In genomic region chr7:130696347-130697234, GRCm38 (mm10) we compare ENCODE assay signal across 11 mouse cellular contexts.
A peak's percentile ranks its signal among the peaks of the same experiment; 100 is the strongest.
DNase-seq lines count a peak whose midpoint lies in the region; ATAC-seq lines count a peak whose summit lies in the region.
"Had no signal": no experiment of that assay in that cellular context is flagged by ENCODE, and none has a peak within 500 bp of the region (broad histone marks: within the 10 kb centered on the region; RNA-seq: fewer than 3 reads in every experiment).

No protein-coding gene starts in this region.

- intact Hi-C loops in left cerebral cortex, postnatal 14 days (cut with DNase I): no loop called here

- peak overlapping the region; percentile 27 for H3K4me2 ChIP-seq in forebrain, embryonic 12.5 days
- H3K4me2 ChIP-seq: limb, embryonic 12.5 days had no signal

- ATAC-seq in forebrain, embryonic 12.5 days (ENCODE audit: low FRiP score): no peak

- 71% methylated on average over 16 of the region's 16 CpGs for WGBS in forebrain, embryonic 12.5 days
- 88% methylated on average over 16 of the region's 16 CpGs for WGBS in forebrain, embryonic 10.5 days

- H3K36me3 ChIP-seq in forebrain, embryonic 12.5 days (replicated peaks): peaks cover 9% of the 10 kb centered on the region
- peaks cover 42% of the 10 kb centered on the region for H3K36me3 ChIP-seq in forebrain, embryonic 10.5 days (replicated peaks)

- H3K27me3 ChIP-seq in forebrain, embryonic 12.5 days: no peaks in the 10 kb centered on the region
- no peaks in the 10 kb centered on the region for H3K27me3 ChIP-seq in forebrain, embryonic 10.5 days (ENCODE audit: poor library complexity, severe bottlenecking)
- H3K27me3 ChIP-seq: limb, embryonic 12.5 days had no signal

- H3K4me1 ChIP-seq in forebrain, embryonic 12.5 days: peaks cover 56% of the 10 kb centered on the region
- peaks cover 70% of the 10 kb centered on the region for H3K4me1 ChIP-seq in forebrain, embryonic 10.5 days

- no peak overlapping the region for H3K4me3 ChIP-seq in forebrain, embryonic 12.5 days (replicated peaks)
- no peak overlapping the region for H3K4me3 ChIP-seq in forebrain, embryonic 10.5 days
- H3K4me3 ChIP-seq: limb, embryonic 12.5 days had no signal

- no peak overlapping the region for H3K9ac ChIP-seq in forebrain, embryonic 12.5 days

- DNase-seq in forebrain, embryonic 10.5 days (ENCODE audit: extremely low spot score, low spot score): no peak
- peak; percentile 45 for DNase-seq in urinary bladder, postnatal 14 days (ENCODE audit: low spot score)
- DNase-seq in urinary bladder, adult 2 months (ENCODE audit: low spot score): no peak
- peak; percentile 19 to 67 for DNase-seq in left cerebral cortex, postnatal 14 days (ENCODE audit: low spot score in 2 of 2)
- peak; percentile 52 to 55 for DNase-seq in right cerebral cortex, postnatal 10 days (ENCODE audit: low spot score in 2 of 2)
- no peak for DNase-seq in embryo, embryonic 11 days
- no peak for DNase-seq in natural killer cell, adult 2 months (ENCODE audit: low spot score in 2 of 2)
- DNase-seq: heart, postnatal 4 days; lung, postnatal 14 days had no signal

- peak overlapping the region; percentile 50; the same call in 1 of the 2 replicates for H3K27ac ChIP-seq in forebrain, embryonic 12.5 days
- no peak overlapping the region; the same call in 1 of the 2 replicates for H3K27ac ChIP-seq in forebrain, embryonic 10.5 days

- no peaks in the 10 kb centered on the region for H3K9me3 ChIP-seq in forebrain, embryonic 12.5 days
- H3K9me3 ChIP-seq in forebrain, embryonic 10.5 days: no peaks in the 10 kb centered on the region
- H3K9me3 ChIP-seq: limb, embryonic 12.5 days had no signal

Comparison
In these comparisons a context has a peak if more than half of its experiments do, and no peak if none do; other contexts are left out.
1. DNase-seq: peak in urinary bladder, postnatal 14 days (single experiment), left cerebral cortex, postnatal 14 days (2 of 2) and right cerebral cortex, postnatal 10 days (2 of 2); none in forebrain, embryonic 10.5 days (single experiment), urinary bladder, adult 2 months (single experiment), embryo, embryonic 11 days (single experiment) and natural killer cell, adult 2 months (0 of 2).